Mouse (Mus musculus) forebrain, embryonic 14.5 days (tissue): ENCODE measurements around the gene Ncoa3. TPM values are rescaled to one million over a fixed set of nuclear protein-coding genes. Genes with fewer than 3 reads are reported as not detected.
A peak's percentile ranks its signal among the peaks of the same experiment; 100 is the strongest.

Experiments
- ATAC-seq: fragments of 200-750 bp; cut with Nextera tagmentation; 2 replicates; pipeline ENCODE4 v1.8.0; 2017; ENCODE audit warnings: mild to moderate bottlenecking, moderate library complexity
- DNase-seq: peaks from one replicate; pipeline ENCODE4 v3.0.0-alpha.2; 2015; ENCODE audit warnings: low spot score
- H3K27ac ChIP-seq: fragments of 300-500 bp; sonication (generic); 2 replicates; pipeline ENCODE4 v1.5.1; 2014; ENCODE audit warnings: low read depth, mild to moderate bottlenecking, control low read depth, low read length, moderate library complexity
- H3K27me3 ChIP-seq: fragments of 300-500 bp; sonication (generic); replicated peaks from 2 replicates; pipeline ENCODE4 v1.6.1; 2014; ENCODE audit warnings: low read length, control low read depth, mixed read lengths; ENCODE audit not compliant: control insufficient read depth, insufficient read depth
- H3K36me3 ChIP-seq: fragments of 300-500 bp; sonication (generic); 2 replicates; pipeline ENCODE4 v1.6.1; 2014; ENCODE audit warnings: low read length, control low read depth; ENCODE audit not compliant: control insufficient read depth, insufficient read depth
- H3K4me1 ChIP-seq: fragments of 300-500 bp; sonication (generic); 2 replicates; pipeline ENCODE4 v1.6.1; 2014; ENCODE audit warnings: antibody characterized with exemption, low read length, control low read depth; ENCODE audit not compliant: control insufficient read depth, insufficient read depth
- H3K4me2 ChIP-seq: fragments of 300-500 bp; sonication (generic); 2 replicates; pipeline ENCODE4 v1.6.1; 2014; ENCODE audit warnings: mild to moderate bottlenecking, control low read depth, low read length
- H3K4me3 ChIP-seq: fragments of 300-500 bp; sonication (generic); 2 replicates; pipeline ENCODE4 v1.5.1; 2014; ENCODE audit warnings: low read depth, low read length, control low read depth
- H3K9ac ChIP-seq: fragments of 300-500 bp; sonication (generic); 2 replicates; pipeline ENCODE4 v1.6.1; 2014; ENCODE audit warnings: mild to moderate bottlenecking, low read length, control low read depth, moderate library complexity
- H3K9me3 ChIP-seq: fragments of 300-500 bp; sonication (generic); replicated peaks from 2 replicates; pipeline ENCODE4 v1.6.1; 2016; ENCODE audit warnings: low read length, control low read depth, mixed read lengths; ENCODE audit not compliant: control insufficient read depth
- WGBS: fragments of 180-500 bp; shearing (Covaris S2); extraction: QIAGEN DNeasy Blood & Tissue Kit; methylation state at CpG from one replicate; pipeline ENCODE4 v1.1.7; 2014; 5-methylcytosine and 5-hydroxymethylcytosine counted together
- polyA plus RNA-seq: library from polyadenylated mRNA; unstranded; fragments of >200 nt; fragmentation: Nextera tagmentation; extraction: Ambion mirVana; gene quantifications from 2 replicates; pipeline ENCODE4 v1.2.1, GENCODE M21; 2014

Ncoa3 gene
- polyA plus RNA-seq, 1 experiment from 2014 or later: 9.3 TPM

DNA sequence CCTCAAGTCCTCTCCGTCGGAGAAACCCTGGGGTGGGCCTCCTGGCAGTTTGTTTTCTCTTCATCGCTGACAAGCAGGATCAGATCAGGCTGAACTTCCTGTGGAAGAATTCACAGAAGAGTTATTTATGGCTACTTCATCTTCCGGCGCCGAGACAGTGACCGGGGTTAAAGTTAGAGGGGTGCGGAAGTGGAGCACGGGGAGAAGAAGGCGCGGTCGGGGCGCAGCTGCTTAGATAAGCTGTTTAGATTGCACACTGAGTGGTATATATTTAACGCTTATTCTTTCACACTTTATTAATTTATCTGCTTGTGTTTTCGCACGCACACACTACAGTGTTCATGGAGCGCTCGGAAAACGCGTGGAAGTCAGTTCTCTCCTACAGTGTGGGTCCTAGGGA lies 37.6 kb upstream of the Ncoa3 start:
- 84% methylated on average over 20 of the region's 20 CpGs for WGBS
- Histone ChIP-seq H3K27ac (no peak overlapping the region), H3K4me1 (no peaks in the 10 kb centered on the region), H3K9ac (no peak overlapping the region), H3K27me3 (no peaks in the 10 kb centered on the region), H3K4me3 (no peak overlapping the region), H3K36me3 (no peaks in the 10 kb centered on the region), H3K4me2 (no peak overlapping the region), H3K9me3 (no peaks in the 10 kb centered on the region)
- DNase-seq: no peak
- ATAC-seq: no peak

DNA sequence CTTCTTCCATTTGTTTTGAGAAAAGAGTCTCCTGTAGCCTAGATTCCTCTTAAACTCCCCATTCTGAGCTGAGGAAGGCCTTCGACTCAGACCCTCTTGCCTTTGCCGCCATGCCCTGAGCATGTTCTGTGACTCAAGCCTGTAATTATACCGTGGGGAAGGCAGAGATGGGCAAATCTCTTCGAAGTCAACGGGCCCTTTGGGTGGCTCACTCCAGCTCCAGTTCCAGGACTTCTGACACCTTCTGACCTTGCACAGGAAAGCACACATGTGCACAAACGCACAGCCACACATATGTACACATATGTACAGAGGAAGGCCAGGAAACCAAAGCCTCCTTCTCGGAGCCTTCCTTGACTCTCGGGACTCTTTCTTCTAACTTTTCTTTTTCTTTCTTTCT lies 37.0 kb upstream of the Ncoa3 start:
- 87% methylated on average over 8 of the region's 8 CpGs for WGBS
- H3K4me1 ChIP-seq: no peaks in the 10 kb centered on the region
- no peak overlapping the region for H3K4me2 ChIP-seq
- no peak overlapping the region for H3K4me3 ChIP-seq
- no peak overlapping the region for H3K27ac ChIP-seq
- H3K9ac ChIP-seq: no peak overlapping the region
- no peaks in the 10 kb centered on the region for H3K27me3 ChIP-seq
- DNase-seq (no peak), ATAC-seq (no peak)
- no peaks in the 10 kb centered on the region for H3K36me3 ChIP-seq
- no peaks in the 10 kb centered on the region for H3K9me3 ChIP-seq

GRCm38 (mm10) chr2:165956096-165956740 lies 36.2 kb upstream of the Ncoa3 start:
- Histone ChIP-seq H3K27me3 (no peaks in the 10 kb centered on the region), H3K9me3 (no peaks in the 10 kb centered on the region), H3K9ac (no peak overlapping the region), H3K4me2 (no peak overlapping the region), H3K36me3 (no peaks in the 10 kb centered on the region), H3K4me1 (no peaks in the 10 kb centered on the region), H3K27ac (no peak overlapping the region), H3K4me3 (no peak overlapping the region)
- ATAC-seq (no peak), DNase-seq (no peak)
- 77% methylated on average over 7 of the region's 7 CpGs for WGBS

DNA sequence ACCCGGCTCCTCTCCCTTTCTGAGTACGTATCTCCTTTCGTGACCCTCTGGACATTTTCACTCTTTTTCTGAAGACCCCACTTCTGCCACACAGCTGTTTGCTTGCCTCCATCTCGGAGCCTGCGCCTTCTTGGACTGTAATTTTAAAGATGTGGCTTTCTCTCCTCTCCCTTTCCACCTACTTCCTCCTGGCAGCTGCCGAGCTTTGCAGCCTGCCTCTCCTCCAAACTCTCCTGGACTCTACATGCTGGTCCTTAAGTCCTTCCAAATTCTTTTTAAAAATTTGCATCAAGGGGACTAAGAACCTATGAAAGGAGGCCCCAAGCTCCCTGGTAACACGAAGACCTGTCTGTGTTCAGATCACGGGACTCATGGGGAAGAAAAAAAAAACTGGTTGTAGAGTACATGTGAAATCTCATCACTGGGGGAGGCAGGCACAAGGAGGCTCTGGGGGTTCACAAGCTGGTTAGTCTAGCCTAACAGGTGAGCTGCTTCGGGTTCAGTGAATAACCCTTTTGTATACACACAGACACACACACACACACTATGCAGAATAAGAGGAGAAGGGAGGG lies 35.1 kb upstream of the Ncoa3 start:
- no peak overlapping the region for H3K9ac ChIP-seq
- DNase-seq (no peak), ATAC-seq (no peak)
- no peak overlapping the region for H3K4me2 ChIP-seq
- no peaks in the 10 kb centered on the region for H3K9me3 ChIP-seq
- H3K27ac ChIP-seq: no peak overlapping the region
- H3K4me3 ChIP-seq: no peak overlapping the region
- 73% methylated on average over 9 of the region's 9 CpGs for WGBS
- no peaks in the 10 kb centered on the region for H3K4me1 ChIP-seq
- no peaks in the 10 kb centered on the region for H3K36me3 ChIP-seq
- H3K27me3 ChIP-seq: no peaks in the 10 kb centered on the region

- no peak overlapping the region for H3K27ac ChIP-seq
- H3K4me2 ChIP-seq: no peak overlapping the region
- no peak for ATAC-seq
These were observed 33.9 kb upstream of the Ncoa3 start for GRCm38 (mm10) chr2:165958556-165958955.

DNA sequence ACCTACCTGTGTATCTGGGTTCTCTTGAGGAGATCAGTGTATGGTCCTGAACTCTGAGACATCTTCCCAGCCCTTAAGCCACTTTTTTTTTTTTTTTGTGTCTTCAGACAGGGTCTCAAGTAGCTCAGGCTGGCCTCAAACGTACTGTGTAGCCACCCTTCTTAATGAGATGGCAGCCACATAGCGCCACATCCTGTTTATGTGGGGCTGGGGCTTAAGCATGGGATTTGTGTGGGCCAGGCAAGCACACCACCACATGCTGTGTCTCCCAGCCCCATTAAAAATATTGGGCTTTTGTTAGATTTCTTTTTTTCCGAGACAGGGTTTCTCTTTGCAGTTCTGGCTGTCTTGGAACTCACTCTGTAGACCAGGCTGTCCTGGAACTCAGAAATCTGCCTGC lies 31.7 kb upstream of the Ncoa3 start:
- ATAC-seq: no peak
- H3K4me1 ChIP-seq: no peaks in the 10 kb centered on the region
- H3K9ac ChIP-seq: no peak overlapping the region
- H3K36me3 ChIP-seq: no peaks in the 10 kb centered on the region
- 73% methylated on average over 3 of the region's 3 CpGs for WGBS
- H3K4me2 ChIP-seq: no peak overlapping the region
- H3K27me3 ChIP-seq: no peaks in the 10 kb centered on the region
- H3K4me3 ChIP-seq: no peak overlapping the region
- no peak overlapping the region for H3K27ac ChIP-seq
- H3K9me3 ChIP-seq: no peaks in the 10 kb centered on the region
- DNase-seq: no peak

More at GRCm38 (mm10) chr2:165958556-165958955, 33.9 kb upstream of the Ncoa3 start:
- WGBS: 24% methylated on average over 6 of the region's 6 CpGs
- Histone ChIP-seq H3K27me3 (no peaks in the 10 kb centered on the region), H3K4me3 (no peak overlapping the region), H3K36me3 (no peaks in the 10 kb centered on the region), H3K9me3 (no peaks in the 10 kb centered on the region), H3K4me1 (no peaks in the 10 kb centered on the region), H3K9ac (no peak overlapping the region)
- DNase-seq: no peak

DNA sequence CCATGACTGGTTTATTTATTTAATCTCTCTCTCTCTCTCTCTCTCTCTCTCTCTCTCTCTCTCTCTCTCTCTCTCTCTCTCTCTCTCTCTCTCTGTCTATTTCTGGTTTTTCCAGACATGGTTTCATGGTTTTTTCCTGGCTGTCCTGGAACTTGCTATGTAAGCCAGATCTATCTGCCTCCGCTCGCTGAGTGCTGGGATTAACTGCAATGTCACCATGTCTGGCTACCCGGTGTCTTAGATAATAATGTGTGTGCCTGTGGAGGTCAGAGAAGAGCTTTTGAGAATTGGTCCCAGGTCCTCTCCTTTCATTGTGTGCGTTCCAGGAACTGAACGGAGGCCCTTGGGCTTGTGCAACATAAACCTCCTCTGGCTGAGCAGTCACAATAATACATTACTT lies 29.6 kb upstream of the Ncoa3 start:
- H3K27me3 ChIP-seq: no peaks in the 10 kb centered on the region
- H3K9ac ChIP-seq: no peak overlapping the region
- H3K36me3 ChIP-seq: no peaks in the 10 kb centered on the region
- no peak overlapping the region for H3K27ac ChIP-seq
- no peak for DNase-seq
- H3K4me1 ChIP-seq: no peaks in the 10 kb centered on the region
- no peak overlapping the region for H3K4me3 ChIP-seq
- no peaks in the 10 kb centered on the region for H3K9me3 ChIP-seq
- no peak overlapping the region for H3K4me2 ChIP-seq
- ATAC-seq: no peak
- WGBS: 83% methylated on average over 5 of the region's 5 CpGs

DNA sequence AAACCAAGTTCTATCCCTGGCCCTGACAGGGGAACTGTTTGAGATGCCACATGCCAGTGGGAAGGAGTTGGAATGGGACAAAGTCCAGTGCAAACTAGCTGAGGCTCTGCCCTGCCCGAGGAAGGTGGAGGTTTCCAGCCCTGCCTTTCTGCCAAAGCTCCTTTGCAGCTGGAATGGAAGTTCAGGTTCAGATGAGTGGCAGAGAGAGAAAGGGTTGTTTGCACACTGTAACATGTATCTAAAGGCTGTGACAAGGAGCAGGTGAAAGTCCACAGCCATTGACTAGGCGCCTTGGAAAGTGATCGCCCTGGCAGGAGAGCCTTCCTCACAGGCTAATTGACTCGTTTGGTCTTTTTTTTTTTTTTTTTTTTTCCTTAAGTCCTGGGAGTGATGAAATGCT lies 28.3 kb upstream of the Ncoa3 start:
- Histone ChIP-seq H3K4me2 (no peak overlapping the region), H3K36me3 (no peaks in the 10 kb centered on the region), H3K4me3 (no peak overlapping the region), H3K9me3 (no peaks in the 10 kb centered on the region), H3K4me1 (0 out of 2 replicates have a peak, but pooled peaks cover 5% of the 10 kb centered on the region), H3K9ac (no peak overlapping the region), H3K27me3 (no peaks in the 10 kb centered on the region), H3K27ac (no peak overlapping the region)
- peak; percentile 46 for DNase-seq
- WGBS: 10% methylated on average over 4 of the region's 4 CpGs
- no peak for ATAC-seq

DNA sequence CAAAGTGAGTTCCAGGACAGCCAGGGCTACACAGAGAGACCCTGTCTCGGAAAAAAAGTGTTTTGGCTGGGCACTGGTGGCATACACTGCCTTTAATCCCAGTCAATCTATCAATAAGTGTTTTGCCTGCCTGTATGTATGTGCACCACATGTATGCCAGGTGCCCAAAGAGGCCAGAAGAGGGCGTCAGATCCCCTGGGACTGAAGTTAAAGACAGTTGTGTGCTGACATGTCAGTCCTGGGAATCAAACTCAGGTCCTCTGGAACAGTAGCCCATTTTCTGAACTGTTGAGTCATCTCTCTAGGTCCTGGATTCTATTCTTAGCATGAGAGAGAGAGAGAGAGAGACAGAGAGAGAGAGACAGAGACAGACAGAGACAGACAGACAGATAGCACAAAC lies 25.4 kb upstream of the Ncoa3 start:
- Histone ChIP-seq H3K27ac (no peak overlapping the region), H3K4me3 (no peak overlapping the region)
- no peak for DNase-seq

More for the DNA sequence above, 25.4 kb upstream of the Ncoa3 start:
- H3K27me3 ChIP-seq: no peaks in the 10 kb centered on the region
- H3K36me3 ChIP-seq: no peaks in the 10 kb centered on the region
- H3K4me1 ChIP-seq: 0 out of 2 replicates have a peak, but pooled peaks cover 5% of the 10 kb centered on the region
- H3K9me3 ChIP-seq: no peaks in the 10 kb centered on the region
- H3K4me2 ChIP-seq: no peak overlapping the region
- 90% methylated on average over 2 of the region's 2 CpGs for WGBS
- no peak overlapping the region for H3K9ac ChIP-seq
- no peak for ATAC-seq
